Mouse (Mus musculus): ENCODE measurements around the gene Amot.

DNA sequence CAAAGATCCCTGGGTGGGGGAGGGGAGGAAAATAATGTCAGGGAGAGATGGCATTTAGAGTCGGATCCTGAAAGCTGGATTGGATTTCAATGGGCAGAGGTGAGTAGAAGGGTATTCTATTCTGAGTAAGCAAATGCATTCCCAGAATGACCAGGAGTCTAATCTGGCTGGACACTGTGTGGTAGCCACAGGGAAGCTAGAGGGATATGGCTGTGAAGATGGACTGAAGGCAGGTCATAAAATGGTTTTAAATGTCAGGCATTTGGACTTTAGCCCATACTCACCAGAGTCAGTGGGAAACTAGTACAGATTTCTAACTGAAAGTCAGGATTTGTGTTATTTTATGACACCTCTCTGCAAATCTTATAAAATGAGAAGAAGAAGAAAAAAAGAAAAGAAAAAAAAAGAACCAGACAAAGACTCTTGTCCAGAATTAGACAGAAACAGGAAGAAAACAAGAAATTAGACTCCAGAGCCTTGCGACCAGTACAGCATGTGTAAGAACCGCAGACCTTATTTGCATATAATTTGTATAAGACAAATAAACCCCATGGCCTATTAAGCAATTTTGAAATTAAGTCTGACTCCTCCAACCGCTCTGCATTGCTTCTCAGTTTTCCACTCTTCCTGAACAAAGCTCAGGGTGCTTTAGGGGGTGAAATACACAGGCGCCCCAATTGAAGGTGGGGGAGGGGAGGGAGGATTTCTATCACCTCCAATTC, 27.8 kb downstream of the Amot start:
- TF ChIP-seq POLR2A (IDR thresholded peaks at IDR 0.05; ENCODE audit: extremely low read depth, insufficient read depth, low read length) (no peak), CTCF (IDR thresholded peaks at IDR 0.05; ENCODE audit: low read depth, low read length) (no peak)
